Mouse (Mus musculus) MEL-GATA-1-ER (cell line): ENCODE data around the gene Gm5725.
"Not testable (repeated sequence)": the region's sequence is repeated elsewhere in the genome, so short reads cannot be mapped to it uniquely, and the experiment has no call there.

Experiments used
- DNase-seq: peaks from one replicate; pipeline ENCODE4 v3.0.0-alpha.2; 2012; ENCODE audit warnings: low read depth; ENCODE audit errors: extremely low read depth

Gene Gm5725

DNA sequence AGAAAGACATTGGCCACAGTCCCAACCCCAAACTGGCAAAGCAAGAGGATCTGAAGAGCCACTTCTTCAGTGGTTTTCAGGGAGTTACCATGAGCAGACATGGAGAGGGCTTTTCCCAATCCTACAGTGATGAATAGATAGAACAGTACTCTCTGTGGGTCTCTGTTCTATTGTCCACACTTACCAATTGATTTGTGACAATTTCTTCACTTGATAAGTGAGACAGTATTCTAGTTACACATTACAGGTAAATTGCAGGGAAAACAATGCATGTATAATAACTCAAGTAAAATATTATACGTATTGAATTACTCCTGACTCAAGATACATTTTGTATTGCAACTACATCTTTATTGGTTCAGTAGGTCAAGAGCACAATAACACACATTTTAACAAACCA lies at the start of gene Gm5725:
Gm5725 (minus strand) TSS at position 101 of the 400 bp plus-strand sequence.
- DNase-seq: not testable (repeated sequence)

DNA sequence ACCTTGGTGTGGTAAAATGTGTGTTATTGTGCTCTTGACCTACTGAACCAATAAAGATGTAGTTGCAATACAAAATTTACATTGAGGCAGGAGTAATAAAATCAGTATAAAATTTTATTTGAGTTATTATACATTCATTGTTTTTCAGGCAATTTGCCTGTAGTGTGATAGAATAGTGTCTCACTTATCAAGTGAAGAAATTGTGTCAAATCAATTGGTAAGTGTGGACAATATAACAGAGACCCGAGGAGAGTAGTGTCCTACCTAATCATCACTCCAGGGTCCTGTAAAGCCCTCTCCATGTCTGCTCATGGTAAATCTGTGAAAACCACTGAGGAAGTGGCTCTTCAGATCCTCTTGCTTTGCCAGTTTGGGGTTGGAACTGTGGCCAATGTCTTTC lies 12.0 kb downstream of the Gm5725 start, which contains the start of gene Vmn1r135:
Vmn1r135 (plus strand) TSS at position 301 of the 400 bp plus-strand sequence.
- DNase-seq: not testable (repeated sequence)

DNA sequence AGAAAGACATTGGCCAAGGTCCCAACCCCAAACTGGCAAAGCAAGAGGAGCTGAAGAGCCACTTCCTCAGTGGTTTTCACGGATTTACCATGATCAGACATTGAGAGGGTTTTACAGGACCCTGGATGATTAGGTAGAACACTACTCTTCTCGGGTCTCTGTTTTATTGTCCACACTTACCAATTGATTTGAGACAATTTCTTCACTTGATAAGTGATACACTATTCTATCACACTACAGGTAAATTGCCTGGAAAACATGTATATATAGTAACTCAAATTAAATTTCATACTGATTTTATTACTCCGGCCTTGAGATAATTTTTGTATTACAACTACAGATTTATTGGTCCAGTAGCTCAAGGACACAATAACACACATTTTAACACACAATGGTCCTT lies 47.4 kb downstream of the Gm5725 start, which contains the start of gene Gm4177:
Gm4177 (minus strand) TSS at position 101 of the 400 bp plus-strand sequence.
- not testable (repeated sequence) for DNase-seq
